25 mouse cellular contexts compared by ENCODE assay signal in the genomic region with DNA sequence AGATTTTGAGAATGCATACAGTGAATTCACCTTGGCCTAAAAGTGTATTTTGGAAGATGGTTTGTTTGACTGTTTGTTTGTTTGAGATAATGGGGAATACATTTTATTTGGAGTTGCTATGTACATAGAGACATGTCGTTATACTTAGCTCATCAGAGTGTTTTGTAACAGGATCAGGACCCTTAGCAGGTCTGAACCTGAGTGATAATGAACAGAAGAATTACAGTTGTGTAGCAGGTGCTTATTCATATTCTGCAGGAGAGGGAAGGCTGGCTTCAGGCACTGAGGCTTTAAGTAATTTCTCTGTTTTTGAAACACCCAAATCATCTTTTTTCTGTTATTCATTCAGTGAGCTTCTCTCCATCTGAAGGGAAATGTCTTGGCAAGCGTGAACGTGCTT.
A peak's percentile ranks its signal among the peaks of the same experiment; 100 is the strongest.
DNase-seq lines count a peak whose midpoint lies in the region; ATAC-seq and TF ChIP-seq lines count a peak whose summit lies in the region.
"Had no signal": no experiment of that assay in that cellular context is flagged by ENCODE, and none has a peak within 500 bp of the region (broad histone marks: within the 10 kb centered on the region; RNA-seq: fewer than 3 reads in every experiment).

No protein-coding gene starts in this region.

- H3K4me3 ChIP-seq in forebrain, embryonic 14.5 days (ENCODE audit: low read depth, low read length), result no peak overlapping the region
- H3K4me3 ChIP-seq in forebrain, embryonic 15.5 days, result no peak overlapping the region
- H3K4me3 ChIP-seq in midbrain, embryonic 12.5 days, result no peak overlapping the region
- no peak overlapping the region for H3K4me3 ChIP-seq in midbrain, embryonic 10.5 days
- no peak overlapping the region for H3K4me3 ChIP-seq in midbrain, embryonic 15.5 days
- H3K4me3 ChIP-seq in midbrain, postnatal 0 days (ENCODE audit: low read depth, low read length), result no peak overlapping the region
- no peak overlapping the region for H3K4me3 ChIP-seq in hindbrain, embryonic 14.5 days (replicated peaks; ENCODE audit: low read length)
- H3K4me3 ChIP-seq: embryonic facial prominence, embryonic 10.5 days; embryonic facial prominence, embryonic 12.5 days had no signal

- no peak overlapping the region for H3K9ac ChIP-seq in forebrain, embryonic 14.5 days (ENCODE audit: low read length)
- no peak overlapping the region for H3K9ac ChIP-seq in forebrain, embryonic 15.5 days (replicated peaks)
- H3K9ac ChIP-seq in midbrain, embryonic 12.5 days (replicated peaks), result no peak overlapping the region
- no peak overlapping the region for H3K9ac ChIP-seq in midbrain, embryonic 15.5 days
- no peak overlapping the region for H3K9ac ChIP-seq in midbrain, postnatal 0 days (replicated peaks; ENCODE audit: low read length, poor library complexity, severe bottlenecking)
- no peak overlapping the region for H3K9ac ChIP-seq in hindbrain, embryonic 14.5 days
- H3K9ac ChIP-seq: embryonic facial prominence, embryonic 12.5 days had no signal

- no peaks in the 10 kb centered on the region for H3K27me3 ChIP-seq in forebrain, embryonic 14.5 days (replicated peaks; ENCODE audit: control insufficient read depth, insufficient read depth, low read length)
- H3K27me3 ChIP-seq in forebrain, embryonic 15.5 days, result no peaks in the 10 kb centered on the region
- no peaks in the 10 kb centered on the region for H3K27me3 ChIP-seq in midbrain, embryonic 12.5 days
- no peaks in the 10 kb centered on the region for H3K27me3 ChIP-seq in midbrain, embryonic 10.5 days (ENCODE audit: low read depth, poor library complexity, severe bottlenecking)
- no peaks in the 10 kb centered on the region for H3K27me3 ChIP-seq in midbrain, embryonic 15.5 days (replicated peaks)
- H3K27me3 ChIP-seq in midbrain, postnatal 0 days (ENCODE audit: insufficient read depth, low read length), result no peaks in the 10 kb centered on the region
- H3K27me3 ChIP-seq in hindbrain, embryonic 14.5 days (ENCODE audit: control insufficient read depth, insufficient read depth, low read length), result no peaks in the 10 kb centered on the region
- H3K27me3 ChIP-seq: CH12.LX; embryonic facial prominence, embryonic 12.5 days; Patski had no signal

- 28% methylated on average over 3 of the region's 3 CpGs for WGBS in forebrain, embryonic 14.5 days
- 32% methylated on average over 3 of the region's 3 CpGs for WGBS in forebrain, embryonic 15.5 days
- WGBS in midbrain, embryonic 12.5 days, result 40% methylated on average over 3 of the region's 3 CpGs
- WGBS in midbrain, embryonic 10.5 days, result 78% methylated on average over 3 of the region's 3 CpGs
- 22% methylated on average over 3 of the region's 3 CpGs for WGBS in midbrain, embryonic 15.5 days
- 18% methylated on average over 3 of the region's 3 CpGs for WGBS in midbrain, postnatal 0 days
- 47% methylated on average over 3 of the region's 3 CpGs for WGBS in hindbrain, embryonic 14.5 days

- no peak overlapping the region for H3K27ac ChIP-seq in forebrain, embryonic 14.5 days (ENCODE audit: low read depth, low read length)
- no peak overlapping the region for H3K27ac ChIP-seq in forebrain, embryonic 15.5 days (replicated peaks)
- H3K27ac ChIP-seq in midbrain, embryonic 12.5 days (replicated peaks), result no peak overlapping the region
- no peak overlapping the region for H3K27ac ChIP-seq in midbrain, embryonic 10.5 days (replicated peaks)
- H3K27ac ChIP-seq in midbrain, embryonic 15.5 days, result 0 out of 2 replicates have a peak overlapping the region, but pooled peaks have one; percentile 34
- H3K27ac ChIP-seq in midbrain, postnatal 0 days (ENCODE audit: low read depth, low read length), result no peak overlapping the region
- H3K27ac ChIP-seq in hindbrain, embryonic 14.5 days, result no peak overlapping the region
- H3K27ac ChIP-seq: embryonic facial prominence, embryonic 10.5 days; embryonic facial prominence, embryonic 12.5 days had no signal

- peak; percentile 16 for DNase-seq in forebrain, embryonic 14.5 days (ENCODE audit: low spot score)
- no peak for DNase-seq in midbrain, embryonic 10.5 days (ENCODE audit: low spot score)
- no peak for DNase-seq in midbrain, postnatal 0 days (ENCODE audit: low spot score)
- DNase-seq in brain, adult 2 months (ENCODE audit: low read depth, low spot score), result peak; percentile 3
- DNase-seq in hindbrain, embryonic 14.5 days (ENCODE audit: low spot score), result no peak
- DNase-seq: adrenal gland, adult 8-10 months; adrenal gland, postnatal 14 days; adrenal gland, postnatal 36 days; B cell, adult 2 months; cerebellum, adult 11-12 months; cerebellum, adult 2 months; cerebellum, adult 9-10 months; cerebellum, postnatal 10 days; cerebellum, postnatal 25 days had no signal

- no peaks in the 10 kb centered on the region for H3K36me3 ChIP-seq in forebrain, embryonic 14.5 days (ENCODE audit: control insufficient read depth, insufficient read depth, low read length)
- no peaks in the 10 kb centered on the region for H3K36me3 ChIP-seq in forebrain, embryonic 15.5 days
- H3K36me3 ChIP-seq in midbrain, embryonic 12.5 days, result no peaks in the 10 kb centered on the region
- no peaks in the 10 kb centered on the region for H3K36me3 ChIP-seq in midbrain, embryonic 10.5 days
- no peaks in the 10 kb centered on the region for H3K36me3 ChIP-seq in midbrain, embryonic 15.5 days (replicated peaks)
- no peaks in the 10 kb centered on the region for H3K36me3 ChIP-seq in midbrain, postnatal 0 days (ENCODE audit: insufficient read depth, low read length)
- H3K36me3 ChIP-seq in hindbrain, embryonic 14.5 days (replicated peaks; ENCODE audit: control insufficient read depth, insufficient read depth), result no peaks in the 10 kb centered on the region
- H3K36me3 ChIP-seq: embryonic facial prominence, embryonic 10.5 days; embryonic facial prominence, embryonic 12.5 days; G1E had no signal

- no peaks in the 10 kb centered on the region for H3K9me3 ChIP-seq in forebrain, embryonic 14.5 days (replicated peaks; ENCODE audit: control insufficient read depth, low read length)
- H3K9me3 ChIP-seq in forebrain, embryonic 15.5 days, result no peaks in the 10 kb centered on the region
- no peaks in the 10 kb centered on the region for H3K9me3 ChIP-seq in midbrain, embryonic 12.5 days
- H3K9me3 ChIP-seq in midbrain, embryonic 10.5 days (replicated peaks), result no peaks in the 10 kb centered on the region
- no peaks in the 10 kb centered on the region for H3K9me3 ChIP-seq in midbrain, embryonic 15.5 days
- no peaks in the 10 kb centered on the region for H3K9me3 ChIP-seq in midbrain, postnatal 0 days (ENCODE audit: low read length)
- H3K9me3 ChIP-seq in hindbrain, embryonic 14.5 days (ENCODE audit: control insufficient read depth, low read length), result no peaks in the 10 kb centered on the region
- H3K9me3 ChIP-seq: embryonic facial prominence, embryonic 10.5 days; embryonic facial prominence, embryonic 12.5 days; G1E had no signal

- ATAC-seq in forebrain, embryonic 14.5 days, result no peak
- ATAC-seq in forebrain, embryonic 15.5 days (replicated peaks), result no peak
- ATAC-seq in midbrain, embryonic 12.5 days (ENCODE audit: low FRiP score, low read depth), result 0 out of 2 replicates have a peak, but pooled peaks have one; percentile 12
- ATAC-seq in midbrain, embryonic 15.5 days (replicated peaks), result peak; percentile 70; the same call in 1 of the 2 replicates
- ATAC-seq in midbrain, postnatal 0 days (ENCODE audit: low FRiP score), result no peak
- ATAC-seq in hindbrain, embryonic 14.5 days (ENCODE audit: low FRiP score), result no peak
- ATAC-seq: activated CD4-positive, CD25-positive, alpha-beta regulatory T cell, adult 4 months; CD4-positive, CD25-positive, alpha-beta regulatory T cell, adult 4 months; forebrain, embryonic 16.5 days; Patski had no signal

- H3K4me1 ChIP-seq in forebrain, embryonic 14.5 days (ENCODE audit: control insufficient read depth, insufficient read depth, low read length), result no peaks in the 10 kb centered on the region
- no peaks in the 10 kb centered on the region for H3K4me1 ChIP-seq in forebrain, embryonic 15.5 days
- no peaks in the 10 kb centered on the region for H3K4me1 ChIP-seq in midbrain, embryonic 12.5 days
- no peaks in the 10 kb centered on the region for H3K4me1 ChIP-seq in midbrain, embryonic 10.5 days
- H3K4me1 ChIP-seq in midbrain, embryonic 15.5 days, result peaks cover 3% of the 10 kb centered on the region; the same call in 1 of the 2 replicates
- H3K4me1 ChIP-seq in midbrain, postnatal 0 days (ENCODE audit: insufficient read depth, low read length), result no peaks in the 10 kb centered on the region
- H3K4me1 ChIP-seq in hindbrain, embryonic 14.5 days (replicated peaks; ENCODE audit: control insufficient read depth, insufficient read depth, low read length), result no peaks in the 10 kb centered on the region
- H3K4me1 ChIP-seq: embryonic facial prominence, embryonic 10.5 days; embryonic facial prominence, embryonic 12.5 days had no signal

- H3K4me2 ChIP-seq in forebrain, embryonic 14.5 days (ENCODE audit: low read length), result no peak overlapping the region
- H3K4me2 ChIP-seq in forebrain, embryonic 15.5 days (replicated peaks), result no peak overlapping the region
- H3K4me2 ChIP-seq in midbrain, embryonic 12.5 days (replicated peaks), result no peak overlapping the region
- no peak overlapping the region for H3K4me2 ChIP-seq in midbrain, embryonic 15.5 days
- H3K4me2 ChIP-seq in midbrain, postnatal 0 days (ENCODE audit: low read depth, low read length, poor library complexity, severe bottlenecking), result no peak overlapping the region
- H3K4me2 ChIP-seq in hindbrain, embryonic 14.5 days (replicated peaks), result no peak overlapping the region
- H3K4me2 ChIP-seq: embryonic facial prominence, embryonic 12.5 days had no signal

- TF ChIP-seq CTCF in midbrain, postnatal 0 days (IDR thresholded peaks at IDR 0.05), result no peak

Comparison
In these comparisons a context has a peak if more than half of its experiments do, and no peak if none do; other contexts are left out.
1. ATAC-seq: peak in midbrain, embryonic 12.5 days (single experiment) and midbrain, embryonic 15.5 days (single experiment); none in forebrain, embryonic 14.5 days (single experiment), forebrain, embryonic 15.5 days (single experiment), midbrain, postnatal 0 days (single experiment) and hindbrain, embryonic 14.5 days (single experiment).
2. DNase-seq: peak in forebrain, embryonic 14.5 days (single experiment) and brain, adult 2 months (single experiment); none in midbrain, embryonic 10.5 days (single experiment), midbrain, postnatal 0 days (single experiment) and hindbrain, embryonic 14.5 days (single experiment).